Mouse (Mus musculus): ENCODE results near the gene Gramd1c.

The Gramd1c gene

DNA sequence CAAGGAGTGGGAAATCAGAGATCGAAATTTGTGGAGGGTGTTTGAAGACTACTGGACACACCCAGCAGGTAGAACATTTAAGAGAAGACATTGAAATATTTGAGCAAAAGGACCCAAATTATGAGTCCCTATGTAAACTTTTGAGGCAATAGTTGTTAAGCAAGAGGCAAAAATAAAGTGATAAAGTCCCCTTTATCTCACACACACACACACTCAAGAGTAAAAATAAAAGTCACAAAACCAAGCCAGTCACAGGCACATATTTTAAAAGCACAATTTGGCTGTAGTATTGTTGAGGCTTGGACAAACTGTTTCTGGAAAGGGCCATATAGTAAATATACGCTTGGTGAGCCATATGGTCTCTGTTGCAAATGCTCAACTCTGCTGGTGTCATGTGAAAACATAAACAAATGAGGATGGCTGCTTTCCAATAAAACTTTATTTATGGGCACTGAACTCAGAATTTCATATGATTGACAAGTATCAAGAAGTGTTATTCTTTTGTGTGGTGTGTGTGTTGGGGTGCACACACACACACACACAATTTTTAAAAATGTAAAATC, 44.1 kb downstream of the Gramd1c start:
- in situ Hi-C loops (cut with MboI) = no loop called here

DNA sequence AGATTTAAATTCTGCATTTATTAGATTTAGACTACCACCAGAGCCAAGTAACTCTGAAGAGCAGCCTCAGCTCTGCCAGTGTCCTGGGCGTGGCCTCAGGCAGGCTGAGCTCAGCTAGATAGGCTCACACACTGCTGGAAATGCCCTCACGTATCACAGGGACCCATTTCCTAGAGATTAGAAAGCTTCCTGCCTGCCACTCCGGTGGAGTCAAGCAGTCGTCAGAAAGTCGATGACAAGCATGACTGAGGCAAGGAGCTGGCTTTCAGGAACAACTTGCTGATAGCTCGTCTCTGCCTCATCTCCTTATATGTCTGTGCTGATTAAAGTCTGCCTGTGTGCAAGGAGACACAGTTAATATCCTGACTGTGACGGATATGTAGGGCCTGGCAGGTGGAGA, 44.8 kb downstream of the Gramd1c start:
- in situ Hi-C loops (cut with MboI) = no loop called here

DNA sequence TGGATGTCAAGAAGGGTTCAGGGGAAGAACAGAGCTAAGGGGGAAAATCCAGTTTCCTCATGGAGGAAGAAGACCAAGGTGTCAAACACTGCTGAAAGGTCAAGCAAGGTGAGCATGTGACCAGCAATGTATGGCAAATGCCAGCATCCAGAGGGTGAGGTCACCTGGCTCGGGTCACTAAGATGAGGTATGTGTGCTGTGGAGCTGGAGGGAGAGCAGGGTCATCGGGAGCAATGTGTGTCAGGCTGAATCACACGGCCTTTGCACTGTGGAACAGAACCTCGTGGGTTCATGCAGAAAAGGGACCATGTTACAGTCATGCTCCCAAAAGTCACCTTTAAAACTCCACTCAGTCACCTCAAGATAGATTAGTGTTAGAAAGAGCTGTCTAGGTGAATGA, 45.4 kb downstream of the Gramd1c start:
- in situ Hi-C loops (cut with MboI) = no loop called here

DNA sequence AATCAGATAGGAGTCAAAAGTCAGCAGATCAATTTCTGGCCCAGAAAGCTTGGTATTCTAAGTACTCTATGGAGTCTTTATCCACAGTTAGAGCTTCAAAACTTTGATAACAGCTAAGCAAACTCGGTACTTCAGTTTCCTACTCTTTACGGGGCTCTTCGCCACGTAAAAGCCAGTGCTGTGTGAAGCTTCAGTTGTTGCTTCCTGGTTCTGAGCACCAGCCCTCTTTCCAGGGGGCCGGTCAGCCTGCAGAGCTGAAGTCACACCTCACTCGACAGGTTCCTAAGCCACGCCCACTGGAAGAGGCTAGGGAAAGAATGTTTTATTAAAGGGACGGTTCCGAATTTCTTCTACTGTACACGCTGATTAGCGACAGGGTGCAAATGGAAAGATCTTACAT, 47.0 kb downstream of the Gramd1c start:
- in situ Hi-C loops (cut with MboI) = no loop called here

DNA sequence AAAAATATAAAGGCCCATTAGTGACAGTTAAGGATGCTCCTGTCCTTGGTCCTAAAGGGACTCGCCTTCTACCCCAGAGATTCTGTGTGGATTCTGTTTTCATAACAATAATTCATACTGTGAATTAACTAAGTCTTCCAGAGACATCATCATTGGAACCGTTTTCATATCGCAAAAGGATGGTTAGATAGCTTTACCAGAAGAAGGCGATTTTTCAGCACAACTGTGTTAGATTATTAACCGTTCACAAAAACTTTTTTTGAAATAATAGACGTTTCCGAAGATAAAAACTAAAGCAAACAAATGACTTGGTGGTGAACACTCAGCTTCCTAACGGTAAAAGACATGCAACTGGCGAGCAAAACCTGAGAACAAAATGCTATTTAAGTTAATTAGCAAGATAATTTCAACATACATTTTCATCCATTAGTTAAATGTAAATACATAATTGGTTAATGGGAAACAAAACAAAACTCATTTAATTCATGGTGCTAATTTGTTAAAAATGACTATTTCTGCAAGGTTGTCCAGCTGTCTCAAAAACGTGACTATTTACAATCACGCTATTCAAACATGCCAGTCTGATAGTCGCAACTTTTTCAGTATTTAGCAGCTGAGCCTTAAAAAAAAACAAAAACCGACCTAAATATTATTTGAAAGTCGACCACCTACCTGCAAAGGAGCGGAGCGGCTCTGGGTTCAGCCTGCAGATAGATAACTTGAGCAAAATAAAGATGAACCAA, 47.6 kb downstream of the Gramd1c start:
- in situ Hi-C loops (cut with MboI) = no loop called here

DNA sequence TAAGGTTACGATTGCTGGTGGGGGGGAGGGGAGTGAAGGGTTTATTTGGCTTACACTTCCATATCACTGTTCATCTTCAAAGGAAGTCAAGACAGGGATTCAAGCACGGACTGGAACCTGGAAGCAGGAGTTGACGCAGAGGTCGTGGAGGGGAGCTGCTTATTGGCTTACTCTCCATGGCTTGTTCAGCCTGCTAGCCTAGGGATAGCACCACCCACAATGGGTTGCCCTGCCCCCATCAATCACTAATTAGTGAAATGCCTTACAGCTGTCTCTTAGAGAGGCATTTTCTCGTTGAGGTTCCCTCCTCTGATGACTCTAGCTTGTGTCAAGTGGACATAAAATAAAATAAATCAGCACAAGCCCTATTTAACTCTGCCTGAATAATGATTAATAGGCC, 52.1 kb downstream of the Gramd1c start:
- in situ Hi-C loops (cut with MboI) = no loop called here

DNA sequence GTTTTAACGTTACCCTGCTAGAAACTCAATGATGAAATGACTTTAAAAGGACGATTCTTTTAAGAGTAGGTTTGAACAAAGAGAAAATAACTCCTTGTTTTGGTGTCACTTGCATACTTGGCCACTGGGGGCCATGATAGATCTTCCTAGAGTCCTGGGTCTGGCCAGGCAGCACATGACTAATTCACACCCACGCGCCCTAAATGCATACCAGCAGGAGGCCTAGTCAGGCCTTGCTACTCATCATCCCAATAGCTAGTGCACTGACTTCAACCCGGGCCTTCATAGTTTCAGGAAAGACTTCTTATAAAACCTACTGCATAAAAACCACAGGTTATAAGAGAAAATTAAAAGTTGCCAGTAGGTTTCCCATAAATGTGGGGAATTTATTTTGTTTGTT, 61.1 kb downstream of the Gramd1c start:
- in situ Hi-C loops (cut with MboI) = no loop called here

DNA sequence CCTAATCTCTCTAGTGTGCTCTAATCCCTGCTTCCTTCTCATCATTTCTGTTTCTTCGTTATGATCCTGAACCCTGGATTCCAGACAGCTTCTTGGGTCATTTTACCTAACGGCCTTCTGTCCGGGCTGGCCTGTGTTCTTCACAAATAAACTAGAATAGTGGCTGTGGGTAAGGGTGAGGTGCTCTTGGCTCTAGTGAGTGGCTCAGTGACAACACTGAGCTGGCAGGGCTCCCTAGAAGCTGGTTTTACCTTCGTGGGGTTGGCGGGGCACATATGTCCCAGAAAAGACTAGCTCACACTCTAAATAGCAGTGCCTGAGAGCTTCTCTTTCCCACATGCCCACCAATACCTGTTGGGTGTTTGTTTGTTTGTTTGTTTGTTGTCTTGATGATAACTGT, 63.6 kb downstream of the Gramd1c start:
- in situ Hi-C loops (cut with MboI) = no loop called here

DNA sequence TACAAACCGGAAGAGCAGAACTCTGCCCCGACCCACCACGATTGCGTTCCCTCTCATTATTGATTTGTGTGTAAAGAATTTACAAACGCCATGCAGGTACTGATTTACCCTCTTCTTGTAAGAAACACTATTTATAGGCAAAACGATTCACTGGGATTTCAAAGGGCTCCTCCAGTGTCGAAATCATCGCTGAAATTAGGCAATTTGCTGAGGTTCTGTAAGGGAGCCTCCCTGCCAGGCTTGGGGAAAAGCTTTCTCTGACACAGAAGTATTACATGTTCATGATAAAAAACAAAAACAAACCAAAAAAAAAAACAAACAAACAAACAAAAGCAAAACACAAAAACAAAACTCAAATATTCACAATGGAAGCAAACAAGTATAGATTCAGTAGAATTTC, 64.0 kb downstream of the Gramd1c start:
- in situ Hi-C loops (cut with MboI) = no loop called here

DNA sequence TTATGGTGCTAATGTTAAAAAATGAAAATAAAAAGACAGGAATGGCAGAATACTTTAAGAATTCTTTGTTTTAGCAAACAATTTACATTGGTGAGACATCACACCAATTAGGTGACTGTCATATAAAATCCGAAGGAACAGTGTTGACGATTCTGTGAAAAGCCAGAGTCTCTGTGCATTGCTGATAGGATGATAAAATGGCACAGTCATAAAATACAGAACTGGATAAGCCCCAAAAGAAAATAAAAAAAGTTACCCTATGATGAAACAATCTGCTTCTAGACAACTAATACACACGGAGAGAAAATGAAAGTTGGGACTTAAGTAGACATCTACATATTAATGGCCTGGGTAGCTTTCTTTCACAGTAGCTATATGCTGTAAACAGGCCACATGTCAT, 68.5 kb downstream of the Gramd1c start:
- in situ Hi-C loops (cut with MboI) = no loop called here

DNA sequence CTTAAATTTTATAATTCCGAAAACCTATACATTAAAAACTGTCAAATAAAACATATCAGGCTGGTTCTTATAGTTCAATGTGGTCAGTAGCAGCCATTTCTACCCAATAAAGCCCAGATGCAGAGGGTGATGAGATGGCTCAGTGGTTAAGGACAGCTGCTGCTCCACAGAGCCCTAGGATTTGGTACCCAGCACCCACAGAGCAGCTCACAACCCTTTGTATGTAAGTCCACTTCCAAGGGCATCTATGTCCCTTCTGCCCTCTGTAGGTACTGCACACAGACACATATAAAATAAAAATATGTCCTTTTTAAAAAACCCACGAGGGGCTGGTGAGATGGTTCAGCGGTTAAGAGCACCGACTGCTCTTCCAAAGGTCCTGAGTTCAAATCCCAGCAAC, 76.8 kb downstream of the Gramd1c start:
- in situ Hi-C loops (cut with MboI) = no loop called here

DNA sequence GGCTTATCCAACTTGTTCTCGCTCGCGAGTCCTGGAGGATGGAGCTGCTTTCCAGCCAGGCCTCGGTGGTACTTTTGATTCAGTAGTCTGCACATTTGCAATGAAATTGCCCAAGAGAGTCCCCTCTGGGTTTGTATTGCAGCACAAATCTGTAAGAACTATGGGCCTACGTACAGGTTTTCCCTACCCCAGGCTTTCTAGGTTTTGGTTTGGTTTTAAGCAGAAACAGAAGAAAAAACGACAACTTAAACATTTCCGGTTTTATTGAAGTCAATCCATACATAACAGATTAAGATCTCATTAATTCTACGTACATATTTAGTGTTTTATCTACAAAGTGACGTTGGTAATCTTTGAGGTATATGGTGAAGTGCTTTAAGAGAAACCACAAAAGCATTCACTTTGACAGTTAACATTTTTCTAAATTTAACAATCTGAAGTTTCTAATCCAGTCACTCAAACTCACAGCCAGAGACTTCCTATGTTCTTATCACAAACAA, 83.0 kb downstream of the Gramd1c start:
- in situ Hi-C loops (cut with MboI) = no loop called here

DNA sequence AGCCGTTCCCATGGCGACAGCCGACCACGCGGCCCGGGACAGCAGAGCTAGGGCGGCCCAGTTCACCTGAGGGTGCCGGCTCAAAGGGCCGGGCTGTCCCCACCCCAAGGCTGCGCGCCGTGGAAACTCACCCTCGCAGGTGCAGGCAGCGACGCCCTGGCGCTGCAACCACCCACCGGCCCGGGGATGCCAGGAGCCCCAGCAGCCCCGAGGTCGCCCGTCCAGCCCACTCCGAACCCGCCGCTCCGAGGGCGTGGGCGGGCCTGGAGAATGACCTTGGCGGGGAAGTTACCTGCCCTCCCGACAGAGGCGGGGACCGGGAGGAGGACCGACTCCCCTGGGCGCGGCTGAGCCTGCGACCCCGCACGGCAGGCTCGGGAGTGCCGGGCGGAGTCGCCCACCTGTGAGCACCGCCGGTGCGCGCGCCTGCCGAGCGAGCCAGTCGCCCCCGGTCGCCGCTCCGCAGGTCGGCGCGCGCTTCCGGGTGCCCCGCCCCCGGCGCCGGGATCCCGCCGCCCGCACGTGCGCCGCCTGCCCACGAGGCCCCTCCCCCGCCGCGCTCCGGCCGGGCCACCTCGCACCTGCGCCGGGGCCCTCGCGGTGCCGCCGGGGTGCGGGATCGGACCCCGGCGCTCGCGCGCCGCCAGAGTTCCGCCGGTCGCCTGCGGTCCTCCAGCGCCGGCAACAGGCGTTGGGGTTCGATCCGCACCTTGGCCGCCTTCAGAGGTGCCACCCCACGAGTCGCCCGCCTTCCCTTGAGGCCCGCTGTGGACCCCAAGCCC, 83.6 kb downstream of the Gramd1c start, which contains the start of gene Zdhhc23:
TSS of gene Zdhhc23 (minus strand) at position 464 of the 782 bp plus-strand sequence.
- in situ Hi-C loops (cut with MboI) = no loop called here

DNA sequence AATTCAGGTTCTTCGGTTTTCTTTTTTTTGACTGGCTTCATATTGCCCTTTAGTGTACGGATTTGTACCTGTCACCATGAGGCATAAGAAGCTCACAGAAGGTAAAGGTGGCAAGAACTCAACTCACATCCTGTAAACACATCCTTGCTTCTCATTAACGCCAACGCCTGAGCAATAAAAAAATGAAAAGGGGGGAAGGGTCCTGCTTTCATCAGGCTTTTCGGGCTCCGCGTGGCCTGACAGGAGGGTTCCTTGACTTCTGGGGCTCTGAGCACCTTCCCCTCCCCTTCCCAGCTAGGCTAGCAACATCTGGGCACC, 84.2 kb downstream of the Gramd1c start:
- in situ Hi-C loops (cut with MboI) = no loop called here

DNA sequence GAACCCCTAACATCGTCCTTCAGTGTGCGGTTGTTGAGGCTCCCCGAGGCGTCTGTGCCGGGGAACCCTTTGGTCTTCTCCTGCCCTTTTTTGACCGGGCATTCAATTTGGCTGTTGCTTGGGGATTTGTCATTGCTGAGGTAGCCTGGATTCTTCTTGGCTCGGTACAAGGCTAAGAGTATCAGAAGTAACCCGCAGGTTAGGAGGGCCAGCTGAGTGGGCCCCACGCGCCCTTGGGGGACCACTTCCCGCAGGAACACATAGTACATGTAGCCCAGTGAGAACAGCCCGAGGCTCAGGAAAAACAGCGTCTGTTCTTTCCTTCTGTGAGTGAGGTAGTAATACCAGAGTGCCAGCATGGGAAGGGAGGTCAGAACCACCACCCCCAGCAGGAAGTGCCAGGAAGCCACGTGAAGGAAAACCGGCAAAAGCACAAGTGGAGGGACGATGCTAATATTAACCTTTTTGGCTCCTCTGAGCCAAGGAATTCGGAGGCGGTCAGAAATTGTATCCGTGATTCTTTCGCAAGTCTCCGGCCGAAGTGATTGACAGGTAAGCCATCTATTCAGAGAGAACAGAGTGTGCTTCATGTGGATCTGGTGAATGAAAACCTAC, 89.4 kb downstream of the Gramd1c start:
- in situ Hi-C loops (cut with MboI) = no loop called here

DNA sequence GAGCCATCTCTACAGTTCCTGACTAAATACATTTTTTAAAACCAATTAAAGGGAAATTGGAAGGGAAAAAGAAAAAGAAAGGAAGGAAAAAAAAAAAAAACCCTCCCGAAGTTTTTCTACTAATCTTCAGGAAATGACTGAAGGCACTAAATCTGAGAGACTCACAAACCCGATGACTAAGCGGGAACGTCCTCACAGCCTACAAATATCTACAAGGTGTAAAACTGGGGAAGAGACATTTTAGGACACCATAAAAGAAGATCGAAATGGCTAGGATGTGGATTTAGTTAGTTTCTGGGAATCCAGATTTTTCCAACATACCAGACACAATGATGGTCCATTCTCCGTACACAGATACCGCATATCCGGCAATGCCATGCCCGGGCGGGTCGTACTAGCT, 90.0 kb downstream of the Gramd1c start:
- in situ Hi-C loops (cut with MboI) = no loop called here

DNA sequence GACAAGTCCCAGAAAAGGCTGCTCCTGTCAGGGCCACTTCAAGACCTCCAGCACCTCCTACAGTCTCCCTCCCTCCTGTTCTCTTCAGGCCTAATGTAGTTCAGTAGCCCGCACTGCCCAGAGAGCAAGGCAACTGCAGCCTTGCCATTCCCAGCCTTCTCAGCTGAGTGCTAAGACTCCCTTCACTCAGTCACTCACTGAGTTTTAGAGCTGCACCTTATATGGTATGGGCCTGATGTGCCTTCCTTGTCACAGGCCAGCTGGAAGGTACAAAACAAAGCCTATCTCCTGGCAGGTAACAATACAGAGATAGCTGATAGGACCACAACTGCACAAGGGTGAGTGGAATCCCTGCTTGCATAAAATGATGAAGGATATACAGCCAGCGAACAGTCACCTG, 90.8 kb downstream of the Gramd1c start:
- in situ Hi-C loops (cut with MboI) = no loop called here

DNA sequence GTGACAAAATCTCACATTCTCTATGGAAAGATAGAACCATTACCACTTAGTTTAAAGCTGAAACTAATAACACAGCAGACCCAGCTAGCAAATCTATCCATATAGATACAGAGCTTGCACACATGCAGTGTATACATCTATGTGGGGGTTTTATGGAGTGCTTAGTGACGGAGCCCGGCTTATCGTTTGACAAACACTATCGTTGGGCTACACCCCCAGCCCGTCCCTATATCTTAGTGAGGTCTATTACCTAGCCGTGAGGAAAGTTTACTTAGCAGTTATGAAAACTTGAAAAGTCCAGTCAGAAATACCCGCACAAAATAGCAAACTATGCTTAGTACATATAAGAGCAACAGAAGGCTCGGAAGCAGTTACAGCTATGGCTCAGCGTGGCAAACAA, 91.4 kb downstream of the Gramd1c start:
- in situ Hi-C loops (cut with MboI) = no loop called here

DNA sequence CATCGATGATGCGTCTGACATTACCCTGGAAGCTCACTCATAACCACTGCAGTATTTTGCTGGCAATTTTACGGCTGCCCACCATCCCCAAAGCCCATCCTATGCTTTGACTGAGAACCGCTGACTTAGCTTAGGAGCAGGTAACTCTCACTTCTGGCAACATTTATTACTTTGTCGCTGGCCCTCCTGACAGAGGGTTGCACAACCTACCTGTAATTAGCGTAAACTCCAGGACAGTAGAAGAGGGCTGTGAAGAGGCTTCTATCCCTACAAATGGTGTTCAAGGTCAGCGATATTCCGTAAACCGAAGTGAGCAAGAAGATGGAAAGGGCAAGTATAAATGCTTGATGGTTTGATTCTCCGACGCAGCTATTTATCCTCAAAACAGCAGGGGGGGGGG, 92.0 kb downstream of the Gramd1c start:
- in situ Hi-C loops (cut with MboI) = no loop called here

DNA sequence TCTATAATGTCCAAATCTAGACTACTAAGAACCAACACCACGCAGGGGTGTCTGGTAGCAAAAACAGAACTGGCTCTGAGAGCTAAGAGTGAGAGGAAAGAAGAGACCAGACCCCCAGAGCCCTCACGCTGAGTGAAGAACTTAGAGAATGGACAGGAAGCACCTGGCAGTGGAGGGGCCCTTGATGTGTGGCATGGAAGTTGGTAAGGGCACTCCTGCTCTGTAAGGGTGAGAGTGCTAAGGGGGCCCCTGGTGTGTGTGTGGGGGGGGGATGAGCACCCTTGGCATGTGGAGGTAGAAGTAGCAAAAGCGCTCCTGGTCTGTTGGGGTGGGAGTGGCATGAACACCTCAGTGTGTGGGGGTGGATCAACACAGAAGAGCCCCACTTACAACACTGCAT, 92.7 kb downstream of the Gramd1c start:
- in situ Hi-C loops (cut with MboI) = no loop called here

DNA sequence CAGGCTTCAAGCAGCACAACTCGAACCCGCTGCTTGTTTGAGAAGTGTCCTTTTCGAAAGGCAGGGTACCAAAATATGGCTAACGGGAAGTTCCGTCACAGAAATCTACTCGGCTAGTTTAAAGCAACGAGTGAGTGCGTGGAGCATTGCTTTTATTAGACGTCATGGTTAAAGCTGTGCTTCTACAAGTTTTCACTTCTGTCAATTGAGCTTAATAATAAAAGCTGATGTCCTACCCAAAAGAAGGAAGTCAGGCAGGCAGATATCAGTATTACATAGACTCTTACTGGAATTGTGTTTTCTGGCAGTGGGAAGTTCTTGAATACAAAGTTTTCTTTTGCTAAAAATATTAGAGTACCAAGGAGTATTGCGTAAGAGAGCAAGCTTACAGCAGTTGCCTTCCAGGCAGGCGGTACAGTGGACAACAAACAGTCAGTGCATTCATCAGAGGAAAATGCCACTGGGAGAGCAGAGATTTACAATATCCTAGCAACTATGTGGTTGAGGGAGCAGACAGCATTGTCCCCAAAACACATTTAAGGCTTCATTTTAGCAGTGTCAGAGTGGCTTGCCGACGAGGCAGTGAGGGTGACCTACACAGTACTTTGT, 97.3 kb downstream of the Gramd1c start:
- in situ Hi-C loops (cut with MboI) = no loop called here

DNA sequence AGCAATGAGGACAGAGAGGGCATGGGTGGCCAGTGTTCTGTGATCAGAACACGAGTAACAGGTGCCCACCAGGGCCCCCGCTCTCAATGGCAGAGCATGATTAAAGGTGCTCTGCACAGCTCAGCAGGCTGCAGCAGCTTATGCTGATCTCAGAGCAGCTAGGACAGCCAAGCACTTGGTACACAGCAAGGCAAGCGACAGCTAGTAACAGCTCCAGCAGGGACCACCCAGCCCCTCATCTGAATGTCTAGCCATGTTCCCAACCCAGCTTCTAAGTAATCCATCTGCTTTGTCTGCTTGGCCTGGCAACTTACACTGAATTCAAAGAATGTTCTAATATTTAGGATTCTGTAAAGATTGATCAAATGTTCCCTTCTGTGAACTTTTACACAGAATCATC, 99.4 kb downstream of the Gramd1c start:
- in situ Hi-C loops (cut with MboI) = no loop called here

Data from mature B cell (primary cell).